Mouse (Mus musculus) spleen, postnatal 10 days (tissue): Measurements from ENCODE around the gene Kmo.
A peak's percentile ranks its signal among the peaks of the same experiment; 100 is the strongest.

Experiments
- DNase-seq, 2 experiments: peaks; one replicate each; pipeline ENCODE4 v3.0.0; 2021 to 2022; ENCODE audit warnings: low spot score in 2 of 2

Gene Kmo

DNA sequence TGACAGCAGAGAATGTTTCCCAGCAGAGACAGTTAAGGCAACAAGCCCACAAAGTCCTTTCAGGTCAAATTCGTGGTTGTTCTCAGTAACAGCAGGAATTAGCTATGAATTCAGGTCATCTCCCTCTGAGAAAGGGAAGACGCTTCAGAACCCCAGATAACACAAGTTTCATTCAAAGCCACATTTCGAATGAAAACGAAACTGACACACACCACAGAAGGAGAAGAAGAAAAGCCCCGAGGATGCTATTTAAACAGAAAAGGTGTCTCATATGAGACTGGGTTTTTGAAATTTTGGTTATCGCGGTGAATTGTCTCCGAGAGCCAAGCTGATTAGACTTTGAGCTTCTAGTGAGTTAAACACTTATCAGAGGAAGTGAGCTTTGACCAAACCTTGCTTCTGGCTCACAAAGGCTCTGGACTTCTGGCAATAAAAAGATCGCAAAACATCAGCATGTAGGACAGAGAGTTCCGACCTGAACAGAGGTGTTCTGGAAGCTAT, 11.6 kb downstream of the Kmo start:
- no peak for DNase-seq

DNA sequence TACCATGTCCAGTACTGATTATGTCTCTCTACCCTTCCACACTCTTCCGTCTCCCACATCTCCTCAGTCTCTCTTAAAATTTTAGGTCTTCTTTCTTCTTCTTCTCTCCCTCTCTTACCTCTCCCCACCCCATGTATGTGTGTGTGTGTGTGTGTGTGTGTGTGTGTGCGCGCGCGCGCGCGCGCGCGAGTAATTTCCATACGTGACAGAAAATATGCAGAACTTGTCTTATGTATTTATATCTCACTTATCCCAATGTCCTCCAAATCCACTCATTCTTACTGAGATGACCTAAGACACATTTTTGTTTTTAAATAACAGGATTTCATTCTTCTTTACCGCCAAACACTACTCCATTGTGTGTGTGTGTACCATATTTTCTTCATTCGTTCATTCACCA, 12.3 kb downstream of the Kmo start:
- no peak for DNase-seq

DNA sequence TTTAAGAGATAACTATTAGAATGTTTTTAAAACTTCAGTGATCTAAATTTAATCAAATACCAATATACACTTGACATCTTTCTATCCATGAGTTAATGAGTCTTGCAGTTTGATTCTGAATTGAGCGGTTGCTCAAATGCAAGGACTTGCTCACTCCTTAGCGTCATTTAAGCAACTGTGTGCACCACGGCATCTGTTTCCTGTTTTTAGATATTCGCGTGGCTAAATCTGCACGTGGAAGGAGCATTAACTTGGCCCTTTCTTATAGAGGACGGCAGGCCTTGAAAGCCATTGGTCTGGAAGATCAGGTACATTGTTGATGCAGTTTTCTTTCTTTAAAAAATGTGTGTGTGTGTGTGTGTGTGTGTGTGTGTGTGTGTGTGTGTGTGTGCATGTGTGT, 17.5 kb downstream of the Kmo start:
- DNase-seq = no peak

DNA sequence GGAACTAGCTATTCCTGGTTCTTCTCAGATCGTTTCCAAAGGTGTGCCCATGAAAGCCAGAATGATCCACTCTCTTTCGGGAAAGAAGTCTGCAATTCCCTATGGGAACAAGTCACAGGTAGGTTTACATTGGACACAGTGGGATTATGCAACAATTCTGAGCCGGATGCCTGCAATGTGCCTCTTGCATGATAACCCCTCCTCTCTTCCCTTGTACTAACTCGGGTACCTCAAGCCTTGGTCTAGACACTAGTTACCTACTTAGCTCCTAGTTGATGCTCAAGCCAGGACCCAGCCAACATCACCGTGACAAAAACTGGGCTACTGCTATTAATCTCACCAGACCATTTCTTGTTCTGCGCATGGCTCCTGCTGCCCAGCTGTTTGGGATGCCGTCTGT, 18.9 kb downstream of the Kmo start:
- no peak for DNase-seq

DNA sequence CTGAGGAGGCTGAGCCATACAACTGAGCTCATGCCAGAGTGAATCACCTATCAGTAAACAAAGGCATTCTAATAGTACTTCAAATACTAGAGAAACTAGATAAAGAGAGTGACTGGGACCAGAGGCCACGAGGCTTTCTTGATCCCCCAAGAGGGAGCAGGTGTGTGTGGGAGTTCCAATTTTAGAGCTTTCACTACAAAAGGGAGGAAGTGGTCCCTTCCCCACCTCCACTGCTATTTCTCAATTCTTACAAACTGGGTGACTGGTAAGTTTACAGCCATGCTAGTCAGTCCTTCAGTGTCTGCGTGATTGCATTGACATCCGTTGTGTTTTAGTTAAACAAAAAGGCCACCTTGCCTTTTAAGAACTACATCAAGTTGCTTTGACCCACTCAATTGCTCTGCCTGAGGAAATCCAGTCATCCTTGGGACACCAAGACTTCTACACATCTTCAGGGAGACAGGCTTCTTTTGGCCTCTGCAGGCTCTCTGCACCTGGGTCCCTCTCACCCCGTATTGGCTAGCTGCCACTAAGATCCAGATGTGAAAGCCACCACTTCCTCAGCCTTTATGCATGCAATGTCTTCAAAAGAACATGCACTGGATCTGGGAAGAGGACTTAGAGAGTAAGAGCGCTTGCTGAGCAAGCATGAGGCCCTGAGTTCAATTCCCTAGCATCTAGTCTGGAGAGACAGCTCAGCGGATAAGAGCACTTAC, 20.4 kb downstream of the Kmo start:
- DNase-seq = no peak

DNA sequence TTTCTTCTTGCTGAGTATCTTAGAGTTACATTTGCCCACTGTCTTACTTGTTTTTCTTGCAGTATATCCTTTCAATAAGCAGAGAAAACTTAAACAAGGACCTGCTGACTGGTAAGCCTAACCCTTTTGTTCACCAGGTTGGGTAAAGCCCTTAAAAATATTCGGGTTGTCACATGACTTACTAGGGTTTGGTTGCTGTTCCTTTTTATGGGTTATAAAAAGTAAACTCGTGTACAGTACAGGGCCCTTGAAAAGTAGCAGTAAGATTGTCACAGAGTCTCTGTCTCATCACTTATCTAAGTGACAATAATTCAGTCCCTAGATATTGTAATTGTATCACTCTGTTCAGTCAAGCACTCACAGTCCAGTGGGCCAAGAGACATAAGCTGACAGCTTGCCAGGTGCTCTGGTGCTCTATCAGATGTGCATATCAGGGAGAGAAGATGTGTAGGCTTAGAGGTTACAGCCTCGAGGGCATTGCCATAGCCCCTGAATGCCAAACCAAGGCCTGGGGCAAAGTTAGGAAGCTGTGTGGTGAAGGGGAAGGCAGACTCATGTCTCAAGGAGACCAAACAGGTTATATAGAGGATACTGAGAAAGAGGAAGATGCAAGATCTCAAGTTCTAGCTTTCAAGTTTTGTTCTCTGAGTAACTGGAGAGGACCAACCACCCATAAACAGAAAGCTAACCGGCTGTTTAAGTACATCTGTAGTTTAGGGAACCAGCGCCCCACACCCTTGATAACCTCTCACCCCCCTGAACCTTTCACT, 23.5 kb downstream of the Kmo start:
- DNase-seq = no peak

DNA sequence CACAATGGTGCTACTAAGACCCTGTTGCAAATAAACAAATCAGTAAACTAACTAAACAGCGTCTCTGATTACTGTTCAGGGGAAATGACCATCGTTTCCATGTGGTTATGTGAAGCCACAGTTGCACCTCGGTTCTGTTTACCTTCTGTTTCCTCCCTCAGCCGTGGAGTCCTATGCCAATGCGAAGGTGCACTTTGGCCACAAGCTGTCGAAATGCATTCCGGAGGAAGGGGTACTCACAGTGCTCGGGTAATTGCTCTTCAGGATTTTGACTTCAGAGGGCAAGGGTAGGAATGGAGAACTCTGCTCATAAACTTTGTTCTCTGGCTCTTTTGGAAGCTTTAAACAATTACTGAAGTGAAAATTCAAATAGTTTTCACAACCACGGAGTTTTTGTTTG, 26.8 kb downstream of the Kmo start:
- no peak for DNase-seq

DNA sequence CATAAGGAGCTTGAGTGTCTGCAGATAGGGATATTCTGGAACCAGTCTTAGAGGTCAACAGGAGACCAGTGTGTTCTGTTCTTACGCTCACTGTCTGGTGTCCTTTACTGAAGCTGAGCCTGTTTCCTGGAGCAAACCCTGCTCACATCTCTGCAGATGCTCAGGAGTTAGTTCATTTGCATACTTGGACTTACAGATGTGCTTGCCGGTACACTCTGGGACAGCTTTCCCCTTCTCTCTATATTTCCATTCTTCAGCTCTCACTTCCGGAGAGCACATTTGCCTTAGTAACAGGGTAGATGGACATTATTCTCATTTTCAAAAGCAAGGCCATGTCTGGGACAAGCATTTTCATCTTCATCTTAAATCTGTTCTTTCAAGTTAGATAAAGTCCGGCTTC, 28.4 kb downstream of the Kmo start:
- no peak for DNase-seq

DNA sequence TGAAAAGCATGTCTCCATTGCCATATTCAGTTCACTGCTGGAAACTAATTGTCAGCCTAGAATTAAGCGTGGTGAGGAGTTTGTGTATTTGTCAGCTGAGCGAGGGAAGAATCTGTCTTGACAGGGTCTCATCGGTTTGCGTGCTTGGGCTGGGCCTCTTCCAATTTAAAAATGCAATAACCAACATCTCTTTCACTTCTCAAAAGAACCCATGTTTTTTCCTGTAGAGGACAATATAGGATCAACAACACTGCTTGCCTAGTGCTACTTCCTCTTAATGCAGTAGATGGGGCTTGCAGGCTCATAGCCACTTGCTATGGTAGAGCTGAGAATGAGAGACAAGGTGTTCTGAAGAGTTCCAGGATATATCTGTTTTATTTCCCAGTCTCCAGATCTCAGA, 39.7 kb downstream of the Kmo start:
- no peak for DNase-seq

DNA sequence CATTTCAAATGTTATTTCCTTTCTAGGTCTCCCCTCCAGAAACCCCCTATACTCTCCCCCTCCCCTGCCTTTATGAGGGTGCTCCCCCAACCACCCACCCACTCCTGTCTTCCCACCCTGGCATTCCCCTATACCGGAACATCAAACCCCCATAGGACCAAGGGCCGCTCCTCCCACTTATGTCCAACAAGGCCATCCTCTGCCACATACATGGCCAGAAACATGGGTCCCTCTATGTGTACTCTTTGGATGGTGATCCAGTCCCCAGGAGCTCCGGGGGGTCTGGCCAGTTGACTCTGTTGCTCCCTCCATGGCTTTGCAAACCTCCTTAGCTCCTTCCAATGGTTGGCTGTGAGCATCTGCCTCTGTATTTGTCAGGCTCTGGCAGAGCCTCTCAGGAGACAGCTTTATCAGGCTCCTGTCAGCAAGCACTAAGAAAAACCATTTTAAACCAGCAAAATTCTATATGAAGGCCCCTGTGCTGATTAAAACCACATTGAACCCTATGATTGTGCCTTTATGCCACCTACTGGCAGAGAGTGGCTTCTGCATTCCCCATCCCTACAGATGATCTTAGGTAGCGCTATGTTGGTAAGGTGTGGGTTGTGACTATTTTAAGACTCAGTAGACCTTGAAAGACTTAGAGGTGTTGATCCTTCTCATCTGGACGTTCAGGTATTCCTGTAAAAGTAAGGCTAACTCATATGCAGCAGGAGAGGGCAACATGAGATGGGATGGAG, 48.7 kb downstream of the Kmo start:
- DNase-seq = peak in 1 of 2 experiments; percentile 43

DNA sequence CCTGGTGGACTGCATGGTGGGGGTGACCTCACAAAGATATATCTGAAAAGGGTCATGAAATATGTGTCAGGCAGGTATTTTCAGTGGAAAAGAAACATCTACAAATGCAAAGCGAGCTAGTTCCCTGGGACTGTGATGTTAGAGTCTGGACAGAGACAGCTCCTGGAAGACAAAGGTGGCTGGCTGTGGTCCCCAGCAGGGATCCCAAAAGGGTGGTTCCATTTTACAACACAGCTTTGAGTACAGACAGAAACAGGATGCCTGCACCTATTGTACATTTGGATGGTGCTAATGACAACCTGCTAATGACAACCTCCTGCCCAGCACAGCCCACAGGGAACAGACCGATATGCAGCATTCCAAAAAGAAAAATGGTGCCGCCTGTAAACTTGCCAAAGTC, 49.3 kb downstream of the Kmo start:
- no peak for DNase-seq

DNA sequence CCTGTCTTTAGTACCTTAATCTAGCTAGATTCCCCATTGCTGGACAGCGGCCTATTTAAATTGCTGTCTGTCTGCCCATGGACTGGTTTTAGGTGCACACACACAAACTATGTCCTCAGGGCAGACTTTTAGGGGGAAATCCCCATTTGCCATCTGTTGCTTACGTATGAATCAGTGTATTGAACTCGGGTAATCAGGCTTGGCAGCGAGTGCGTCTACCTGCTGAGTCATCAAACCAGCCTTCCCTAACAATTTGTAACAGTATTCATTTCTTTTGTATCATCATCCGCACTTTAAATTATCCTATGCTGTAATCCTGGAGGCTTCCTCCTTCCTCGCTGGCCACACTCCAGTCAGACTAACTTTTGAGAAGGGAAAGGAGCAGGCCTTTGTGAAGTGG, 49.9 kb downstream of the Kmo start:
- DNase-seq = no peak

DNA sequence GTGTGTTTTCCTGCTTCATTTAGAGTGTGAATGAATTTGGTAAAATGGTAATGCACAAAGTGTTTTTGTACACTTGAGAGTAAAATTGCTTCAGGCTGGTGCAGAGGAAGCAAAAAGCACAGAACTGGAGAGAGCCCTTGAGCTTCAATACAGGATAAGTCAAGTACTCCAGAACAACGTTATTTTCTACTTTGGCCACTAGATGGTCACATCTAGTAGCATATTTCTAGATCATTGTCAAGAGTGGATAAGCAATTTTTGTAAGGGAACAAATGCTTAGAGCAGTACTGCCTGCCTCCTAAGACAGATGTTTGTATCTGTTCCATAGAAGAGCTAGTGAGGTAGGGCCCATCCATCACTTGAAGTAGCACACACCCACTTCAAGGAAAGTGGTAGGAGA, 51.4 kb downstream of the Kmo start:
- no peak for DNase-seq

DNA sequence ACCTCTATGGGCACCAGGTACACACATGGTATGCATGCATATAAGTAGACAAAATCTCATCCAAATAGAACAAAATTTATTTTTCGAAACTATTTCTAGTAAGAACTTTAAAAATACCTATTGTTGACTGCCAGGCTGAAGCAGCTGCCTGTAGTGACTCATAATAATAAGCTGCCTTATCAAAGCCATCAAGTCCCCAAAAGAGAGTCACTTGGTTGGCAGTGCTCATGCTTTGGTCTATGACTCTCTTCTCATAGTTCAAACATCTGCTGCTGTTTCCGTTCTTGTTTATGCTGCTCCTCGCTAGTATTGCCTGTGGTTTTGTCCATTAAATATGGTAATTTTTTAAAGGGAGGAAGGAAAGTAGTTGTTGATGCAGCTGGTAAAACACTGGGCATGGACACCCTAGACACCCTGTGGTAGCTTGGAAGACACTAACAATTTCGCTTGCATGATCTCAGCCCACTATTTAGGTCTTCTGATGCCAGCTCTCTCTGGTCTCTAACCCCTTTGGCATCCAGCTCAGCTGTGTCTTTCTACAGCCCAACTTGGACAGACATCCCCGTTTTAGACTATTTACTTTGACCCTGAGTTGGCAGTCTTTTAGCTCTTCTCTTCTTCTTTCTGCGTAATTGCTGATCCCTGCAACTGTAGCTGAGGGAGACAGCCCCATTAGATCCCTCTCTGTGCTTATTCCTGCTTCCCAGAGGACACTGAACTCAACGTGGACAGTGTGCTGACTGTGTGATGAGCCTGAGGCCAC, 53.6 kb downstream of the Kmo start:
- no peak for DNase-seq

DNA sequence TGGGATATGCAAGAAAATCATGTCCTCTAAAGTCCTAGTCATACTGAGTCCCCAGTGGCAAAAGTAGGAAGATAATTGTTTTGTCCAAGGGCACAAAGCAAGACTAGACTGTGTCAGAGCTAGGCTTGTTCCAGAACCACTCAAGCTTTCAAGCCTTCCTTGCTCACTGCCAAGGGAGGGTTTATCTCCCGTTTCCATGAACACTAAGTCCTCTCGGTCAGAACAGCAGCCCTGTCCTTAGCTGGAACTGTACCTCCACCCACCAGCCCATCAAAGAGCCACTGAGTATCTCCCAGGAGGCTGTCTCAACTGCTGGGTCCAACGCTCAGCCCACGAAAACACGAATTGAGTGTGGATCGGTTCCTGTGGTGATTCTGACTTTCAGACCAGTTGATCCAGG, 54.9 kb downstream of the Kmo start:
- no peak for DNase-seq

DNA sequence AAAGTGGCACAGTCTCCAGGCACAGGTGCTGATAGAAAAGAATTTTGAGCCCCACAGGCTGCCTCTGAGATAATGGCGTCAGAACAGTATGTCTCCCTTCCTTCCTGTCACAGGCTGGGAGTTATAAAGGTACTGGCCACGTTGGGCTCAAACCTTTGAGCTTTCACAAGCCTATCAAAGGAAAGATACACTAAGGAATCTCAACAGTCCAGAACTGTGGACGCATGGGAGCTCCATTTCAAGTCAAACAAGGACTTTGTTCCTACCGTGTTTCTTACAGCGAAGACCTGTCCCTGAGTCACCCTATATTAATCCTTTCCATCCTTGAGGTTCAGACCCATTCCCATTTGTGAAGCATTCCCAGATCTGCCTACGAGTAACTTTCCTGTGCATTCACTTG, 57.3 kb downstream of the Kmo start:
- no peak for DNase-seq

DNA sequence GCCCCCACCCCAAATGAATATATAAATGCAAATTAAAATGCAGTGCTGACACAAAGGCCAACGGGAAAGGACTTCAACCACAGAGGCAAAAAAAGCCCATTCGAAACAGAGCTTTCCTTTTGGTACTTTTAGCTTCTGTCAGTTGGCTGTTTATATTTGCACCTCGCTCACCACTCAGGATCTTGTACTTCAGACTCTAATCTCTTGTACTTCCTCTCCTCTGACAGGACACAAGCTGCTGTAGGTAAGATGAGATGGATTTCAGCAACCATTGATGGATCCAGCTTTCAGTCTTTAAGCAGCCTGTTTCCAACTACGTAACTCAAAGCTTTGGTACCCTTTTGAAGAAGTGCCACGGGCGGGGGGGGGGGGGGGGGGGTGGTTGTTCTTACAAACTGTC, 60.8 kb downstream of the Kmo start:
- no peak for DNase-seq

DNA sequence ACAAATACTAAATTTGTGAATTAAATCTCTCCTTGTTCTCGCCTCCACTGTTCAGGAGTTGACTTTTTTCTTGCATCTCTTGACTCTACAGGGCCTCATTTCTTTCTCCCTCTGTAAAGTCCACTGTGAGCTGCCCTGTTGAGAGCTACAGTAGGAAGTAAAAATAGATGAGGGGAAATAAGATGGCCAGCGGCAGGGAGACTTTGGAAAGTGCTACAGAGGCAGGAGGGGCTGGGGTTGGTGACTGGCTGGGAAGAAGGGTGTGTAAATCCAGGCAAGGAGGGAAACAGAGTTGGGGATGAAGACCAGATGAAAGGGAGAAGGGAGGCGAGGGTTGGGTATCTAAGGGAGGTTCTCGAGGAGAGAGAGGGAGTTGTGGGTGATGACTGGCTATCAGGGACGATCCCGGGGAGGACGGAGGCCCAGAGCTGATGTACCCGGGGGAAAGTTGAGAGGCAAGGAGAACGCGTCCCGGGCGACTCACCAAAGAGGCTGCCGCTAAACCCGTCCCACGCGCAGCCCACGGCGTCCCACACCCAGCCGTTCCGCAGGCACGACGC, 71.6 kb downstream of the Kmo start:
- no peak for DNase-seq

DNA sequence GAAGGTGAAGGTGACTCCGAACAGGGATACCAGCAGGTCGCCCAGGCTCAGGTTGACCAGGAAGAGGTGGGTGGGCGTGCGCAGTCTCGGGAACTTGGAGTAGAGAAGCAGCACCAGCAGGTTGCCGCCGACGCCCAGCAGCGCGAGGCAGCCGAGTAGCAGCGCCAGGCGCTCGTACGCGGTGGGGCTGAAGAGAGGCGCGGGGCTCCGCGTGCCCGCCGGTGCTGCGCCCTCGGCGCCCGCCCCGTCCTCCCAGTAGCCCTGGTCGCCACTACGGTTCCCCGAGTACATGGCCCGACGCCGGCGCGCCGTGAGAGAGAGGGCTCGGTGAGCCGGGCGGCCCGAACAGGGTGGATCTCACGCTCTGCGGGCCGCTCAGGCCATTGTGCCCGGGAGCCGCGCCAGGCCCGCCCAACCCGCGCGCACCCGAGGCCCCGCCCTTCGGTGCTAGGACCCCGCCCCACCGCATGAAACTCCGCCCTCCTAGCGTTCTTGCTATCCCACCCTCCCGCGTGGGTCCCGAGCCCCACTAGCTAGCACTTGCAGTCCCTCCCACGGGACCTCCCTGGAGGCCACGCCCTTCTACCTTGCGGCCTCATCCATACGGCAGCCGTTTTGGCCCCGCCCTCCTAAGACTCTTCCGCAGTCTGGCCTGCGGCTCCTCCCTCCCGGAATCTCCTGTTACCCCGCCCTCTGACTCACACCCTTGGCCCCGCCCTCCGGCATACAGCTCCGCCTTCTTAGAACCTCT, 72.2 kb downstream of the Kmo start, which contains the start of the genes Opn3 and Chml:
Gene Opn3, minus strand, starts transcription at position 531 of the 751 bp plus-strand sequence.
Gene Chml, minus strand, starts transcription at position 656 of the 751 bp plus-strand sequence.
- peak; percentile 97 to 99 for DNase-seq

DNA sequence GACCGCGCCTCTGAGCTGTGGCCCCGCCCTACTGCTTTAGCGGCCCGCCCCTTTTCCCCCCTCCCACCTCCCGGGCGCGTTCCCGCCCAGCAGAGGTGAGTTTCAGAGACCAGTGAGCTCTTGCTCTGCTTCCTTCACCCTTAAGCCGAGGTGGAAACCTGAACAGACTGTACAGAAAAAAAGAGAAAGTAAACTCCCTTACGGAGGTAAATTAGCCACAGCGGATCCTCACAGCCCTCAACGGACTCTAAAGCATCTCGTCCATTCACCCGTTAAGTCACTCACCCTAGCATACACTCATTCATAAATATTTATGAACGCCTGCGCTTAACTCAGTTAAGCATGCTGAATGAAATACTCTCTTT, 72.8 kb downstream of the Kmo start:
- DNase-seq = no peak
